ENCODE assay signal across 10 mouse cellular contexts in genomic region chr3:92117930-92118329, GRCm38 (mm10). TPM values are rescaled to one million over a fixed set of nuclear protein-coding genes. Genes with fewer than 3 reads are reported as not detected.
DNase-seq lines count a peak whose midpoint lies in the region; ATAC-seq lines count a peak whose summit lies in the region.
"Had no signal": no experiment of that assay in that cellular context is flagged by ENCODE, and none has a peak within 500 bp of the region (broad histone marks: within the 10 kb centered on the region; RNA-seq: fewer than 3 reads in every experiment).

No protein-coding gene starts in this region.

- H3K9ac ChIP-seq in limb, embryonic 13.5 days = no peak overlapping the region
- H3K9ac ChIP-seq: midbrain, embryonic 12.5 days had no signal

- 27% methylated on average over 3 of the region's 3 CpGs for WGBS in limb, embryonic 13.5 days
- whole genome bisulfite sequencing in limb, embryonic 10.5 days = 37% methylated on average over 3 of the region's 3 CpGs

- peak; percentile 24 for DNase-seq in adrenal gland, adult 2 months
- DNase-seq in adrenal gland, postnatal 25 days = no peak
- no peak for DNase-seq in limb, embryonic 10.5 days (ENCODE audit: low spot score)
- peak; percentile 56 for DNase-seq in brain, adult 2 months (ENCODE audit: low read depth, low spot score)
- peak; percentile 10 for DNase-seq in kidney, postnatal 10 days
- no peak for DNase-seq in adipocyte (ENCODE audit: low spot score)
- DNase-seq in thymus, postnatal 0 days (ENCODE audit: low spot score) = no peak

- H3K4me2 ChIP-seq in limb, embryonic 13.5 days (replicated peaks) = no peak overlapping the region
- H3K4me2 ChIP-seq: midbrain, embryonic 12.5 days had no signal

- no peaks in the 10 kb centered on the region for H3K9me3 ChIP-seq in limb, embryonic 13.5 days
- H3K9me3 ChIP-seq in limb, embryonic 10.5 days (replicated peaks) = no peaks in the 10 kb centered on the region
- H3K9me3 ChIP-seq: midbrain, embryonic 12.5 days had no signal

- H3K36me3 ChIP-seq in limb, embryonic 13.5 days = no peaks in the 10 kb centered on the region
- no peaks in the 10 kb centered on the region for H3K36me3 ChIP-seq in limb, embryonic 10.5 days
- H3K36me3 ChIP-seq: midbrain, embryonic 12.5 days had no signal

- no peaks in the 10 kb centered on the region for H3K27me3 ChIP-seq in limb, embryonic 13.5 days
- no peaks in the 10 kb centered on the region for H3K27me3 ChIP-seq in limb, embryonic 10.5 days (ENCODE audit: low read depth, poor library complexity, severe bottlenecking)
- H3K27me3 ChIP-seq: midbrain, embryonic 12.5 days had no signal

- H3K4me3 ChIP-seq in limb, embryonic 13.5 days = no peak overlapping the region
- no peak overlapping the region for H3K4me3 ChIP-seq in limb, embryonic 10.5 days
- H3K4me3 ChIP-seq: midbrain, embryonic 12.5 days had no signal

- ATAC-seq in limb, embryonic 13.5 days (ENCODE audit: low FRiP score, low read depth) = peak; percentile 36; the same call in 1 of the 2 replicates

- no peaks in the 10 kb centered on the region for H3K4me1 ChIP-seq in limb, embryonic 13.5 days
- no peaks in the 10 kb centered on the region for H3K4me1 ChIP-seq in limb, embryonic 10.5 days
- H3K4me1 ChIP-seq: midbrain, embryonic 12.5 days had no signal

- no peak overlapping the region for H3K27ac ChIP-seq in limb, embryonic 13.5 days
- H3K27ac ChIP-seq in limb, embryonic 10.5 days = no peak overlapping the region
- H3K27ac ChIP-seq: midbrain, embryonic 12.5 days had no signal

RNA-seq across cellular contexts. Expression of gene Prr9, which starts 5.8 kb away (rescaled TPM):
- not detected for total RNA-seq in adrenal gland, adult 2 months (2021)
- polyA plus RNA-seq in adrenal gland, adult 2 months (2012; rRNA removed) = not detected in 2 replicates
- not detected in 2 replicates for total RNA-seq in adrenal gland, postnatal 25 days (2021)
- not detected in 2 replicates for polyA plus RNA-seq in limb, embryonic 13.5 days (2015; fragmentation: Nextera tagmentation; extraction: Ambion mirVana)
- not detected in 2 replicates for polyA plus RNA-seq in limb, embryonic 10.5 days (2016; fragmentation: Nextera tagmentation; extraction: Ambion mirVana)
- polyA plus RNA-seq in thymus, postnatal 0 days (2015; fragmentation: Nextera tagmentation; extraction: Ambion mirVana) = 0.61 and 0.67 TPM in 2 replicates
- polyA plus RNA-seq: midbrain, embryonic 12.5 days had no signal

RNA-seq across cellular contexts. Expression of gene Lelp1, which starts 24.6 kb away (rescaled TPM):
- total RNA-seq in adrenal gland, adult 2 months (2021) = not detected
- not detected in 2 replicates for polyA plus RNA-seq in adrenal gland, adult 2 months (2012; rRNA removed)
- total RNA-seq in adrenal gland, postnatal 25 days (2021) = not detected in 2 replicates
- not detected in 2 replicates for polyA plus RNA-seq in limb, embryonic 13.5 days (2015; fragmentation: Nextera tagmentation; extraction: Ambion mirVana)
- not detected in 2 replicates for polyA plus RNA-seq in limb, embryonic 10.5 days (2016; fragmentation: Nextera tagmentation; extraction: Ambion mirVana)
- polyA plus RNA-seq in thymus, postnatal 0 days (2015; fragmentation: Nextera tagmentation; extraction: Ambion mirVana) = not detected in 2 replicates
- polyA plus RNA-seq: midbrain, embryonic 12.5 days had no signal

RNA-seq across cellular contexts. Expression of gene Lor, which starts 35.0 kb away (rescaled TPM):
- under 1 TPM in 1 of 2 experiments, not detected in 1; 0.21 TPM for total RNA-seq in adrenal gland, adult 2 months (2021)
- polyA plus RNA-seq in adrenal gland, adult 2 months (2012; rRNA removed) = 0.20 and 0.81 TPM in 2 replicates
- 0.18 and 0.52 TPM in 2 replicates for total RNA-seq in adrenal gland, postnatal 25 days (2021)
- 3.6 and 3.7 TPM in 2 replicates for polyA plus RNA-seq in limb, embryonic 13.5 days (2015; fragmentation: Nextera tagmentation; extraction: Ambion mirVana)
- 0.14 and 0.94 TPM in 2 replicates for polyA plus RNA-seq in limb, embryonic 10.5 days (2016; fragmentation: Nextera tagmentation; extraction: Ambion mirVana)
- 0.30 and 0.78 TPM in 2 replicates for polyA plus RNA-seq in thymus, postnatal 0 days (2015; fragmentation: Nextera tagmentation; extraction: Ambion mirVana)
- polyA plus RNA-seq: testis, adult 2 months had no signal

Comparison
In these comparisons a context has a peak if more than half of its experiments do, and no peak if none do; other contexts are left out.
1. DNase-seq: peak in adrenal gland, adult 2 months (single experiment), brain, adult 2 months (single experiment) and kidney, postnatal 10 days (single experiment); none in adrenal gland, postnatal 25 days (single experiment), limb, embryonic 10.5 days (single experiment), adipocyte (single experiment) and thymus, postnatal 0 days (single experiment).